Mouse (Mus musculus) macrophage (primary cell): ENCODE measurements around the gene Gm20695. TPM values are rescaled to one million over a fixed set of nuclear protein-coding genes. Genes with fewer than 3 reads are reported as not detected.

Experiments
- H3K27ac ChIP-seq: fragments of 350-480 bp; formaldehyde crosslinking; 2 replicates; pipeline ENCODE4 v1.9.0; 2021
- H3K36me3 ChIP-seq: fragments of 350-480 bp; formaldehyde crosslinking; 2 replicates; pipeline ENCODE4 v1.9.0; 2021; ENCODE audit errors: inconsistent target
- H3K4me3 ChIP-seq: fragments of 350-480 bp; formaldehyde crosslinking; 2 replicates; pipeline ENCODE4 v1.9.0; 2021; ENCODE audit errors: inconsistent target
- H3K79me2 ChIP-seq: fragments of 350-480 bp; formaldehyde crosslinking; 2 replicates; pipeline ENCODE4 v1.9.0; 2021; ENCODE audit errors: inconsistent target
- WGBS: methylation state at CpG from one replicate; pipeline ENCODE4 v1.1.7; 2026; ENCODE audit warnings: inconsistent platforms; ENCODE audit not compliant: missing documents; 5-methylcytosine and 5-hydroxymethylcytosine counted together
- polyA plus RNA-seq: library from polyadenylated mRNA; stranded (reverse); fragments of 250-400 nt; gene quantifications from 3 replicates; pipeline ENCODE4 v1.2.4, GENCODE M21; 2018; ENCODE audit warnings: inconsistent platforms

Gm20695 gene
- polyA plus RNA-seq, 1 experiment from 2014 or later: not detected

DNA sequence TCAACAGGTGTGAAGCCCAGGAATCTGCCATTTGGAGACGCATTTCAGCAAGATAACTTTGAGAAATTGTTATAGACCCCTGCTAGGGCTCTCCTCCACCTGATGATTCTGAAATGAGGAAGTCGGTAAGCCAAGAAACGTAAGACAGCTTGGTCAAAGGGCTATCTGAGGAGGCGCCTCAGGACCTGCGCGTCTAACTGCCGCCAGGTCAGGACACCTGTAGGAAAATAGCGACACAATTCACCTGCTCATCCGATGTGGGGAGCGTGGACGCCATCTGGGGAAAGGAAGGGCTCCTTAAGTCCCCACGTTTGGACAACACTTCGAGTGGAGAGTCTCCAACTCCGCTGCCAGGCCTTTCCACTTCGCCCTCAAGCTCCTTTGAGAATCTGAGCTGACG is 12.6 kb upstream of the Gm20695 start:
- WGBS: 7% methylated on average over 16 of the region's 16 CpGs
- Histone ChIP-seq H3K79me2 (peaks cover 3% of the 10 kb centered on the region; the same call in 1 of the 2 replicates), H3K36me3 (no peaks in the 10 kb centered on the region), H3K27ac (no peak overlapping the region), H3K4me3 (peak overlapping the region; percentile 48)

DNA sequence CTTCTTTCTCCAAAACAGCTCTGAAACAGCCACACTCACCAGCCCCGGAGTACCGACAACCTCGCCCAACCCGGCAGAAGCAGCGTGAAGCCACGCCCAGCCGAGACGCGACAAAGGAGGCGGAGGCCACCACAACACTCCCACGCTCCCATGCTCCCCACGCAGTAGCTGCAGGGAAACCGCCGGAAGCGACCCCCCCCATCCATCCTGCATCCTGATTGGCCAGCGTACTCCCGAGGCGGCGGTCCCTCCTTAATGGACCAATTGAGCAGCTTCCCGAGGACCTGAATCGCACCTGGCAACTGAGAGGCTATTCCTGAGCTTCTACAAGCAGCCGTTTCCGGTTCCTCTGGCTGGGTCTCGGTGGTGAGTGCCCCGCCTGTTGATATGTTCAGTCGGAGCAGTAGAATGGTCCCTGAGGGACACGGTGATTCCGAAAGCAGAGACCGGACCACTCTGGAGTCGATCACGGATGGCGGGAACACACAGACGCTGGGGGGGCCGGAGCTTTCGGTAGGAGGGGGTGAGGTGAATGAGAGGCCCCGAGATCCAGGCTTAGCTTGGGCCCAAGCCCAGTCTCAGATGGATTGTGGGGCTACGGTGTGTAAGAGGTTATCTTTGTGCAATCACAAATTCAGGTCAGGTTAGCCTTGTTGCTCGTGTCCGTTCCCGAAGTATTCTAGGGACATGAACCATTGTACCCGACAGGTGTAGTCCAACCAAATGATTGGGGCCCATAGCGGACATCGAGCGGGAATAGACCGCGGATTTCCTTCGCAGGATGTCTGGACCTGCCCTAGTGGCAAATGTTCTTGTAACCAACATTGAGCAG is 12.0 kb upstream of the Gm20695 start, which contains the start of gene Naa60:
Naa60 (plus strand) TSS at position 160 of the 832 bp plus-strand sequence.
- peak within 1 kb of the TSS; percentile 48 for H3K4me3 ChIP-seq
- H3K79me2 ChIP-seq: peaks cover 6% of the 10 kb centered on the region; the same call in 1 of the 2 replicates
- H3K36me3 ChIP-seq: no peaks in the 10 kb centered on the region
- WGBS: 10% methylated on average over 47 of the region's 47 CpGs
- H3K27ac ChIP-seq: no peak within 1 kb of the TSS

DNA sequence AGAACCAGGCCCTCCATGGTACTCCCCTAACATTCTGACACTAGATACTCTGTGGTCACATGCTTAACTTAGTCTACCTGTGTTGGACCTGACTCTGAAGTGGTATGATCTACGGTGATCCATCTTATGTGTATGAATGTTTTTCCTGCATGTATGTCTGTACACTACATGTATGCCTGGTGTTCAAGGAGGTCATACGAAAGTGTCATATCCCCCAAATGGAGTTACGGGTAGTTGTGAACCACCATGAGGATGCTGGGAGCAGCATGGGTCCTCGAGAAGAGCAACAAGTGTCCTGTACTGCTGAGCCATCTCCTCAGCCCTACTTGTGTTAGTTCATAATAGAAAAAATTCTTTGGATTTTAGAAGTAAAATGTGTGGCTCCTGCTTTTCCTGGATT is 8.1 kb upstream of the Gm20695 start:
- H3K4me3 ChIP-seq: no peak overlapping the region
- no peak overlapping the region for H3K27ac ChIP-seq
- WGBS: 96% methylated on average over 4 of the region's 4 CpGs
- H3K36me3 ChIP-seq: no peaks in the 10 kb centered on the region
- H3K79me2 ChIP-seq: peaks cover 41% of the 10 kb centered on the region; the same call in 1 of the 2 replicates

DNA sequence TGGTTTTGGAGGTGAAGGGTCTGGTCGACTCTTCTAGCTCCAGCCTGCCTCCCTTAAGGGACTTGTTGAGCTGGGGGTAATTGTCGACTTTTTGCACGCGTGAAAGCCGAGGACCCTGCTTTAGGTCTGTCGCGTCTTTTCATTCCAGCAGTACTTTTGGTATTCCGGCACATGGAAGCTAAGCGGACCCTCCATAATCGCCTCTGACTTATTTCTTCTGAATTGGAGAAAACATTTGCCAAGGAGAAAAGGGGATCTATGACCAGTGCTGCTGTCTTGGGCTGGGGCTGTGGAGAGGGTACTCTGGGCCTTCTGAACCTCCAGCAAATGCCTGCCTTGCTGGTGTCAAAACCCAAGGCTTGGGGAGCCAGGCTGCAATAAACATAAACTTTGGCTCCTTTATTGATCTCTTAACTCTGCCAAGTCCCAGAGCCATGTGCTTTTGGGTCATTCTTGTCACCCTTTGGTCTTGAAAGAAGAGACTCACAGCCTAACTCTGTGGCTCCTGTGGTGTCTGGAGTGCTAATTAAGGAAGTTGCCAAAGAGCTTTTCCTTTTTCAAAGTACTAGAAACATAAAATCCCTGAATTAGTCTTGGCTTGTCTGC is 720 bp downstream of the Gm20695 start:
- WGBS: 2% methylated on average over 10 of the region's 10 CpGs
- peak overlapping the region; percentile 73 for H3K27ac ChIP-seq

DNA sequence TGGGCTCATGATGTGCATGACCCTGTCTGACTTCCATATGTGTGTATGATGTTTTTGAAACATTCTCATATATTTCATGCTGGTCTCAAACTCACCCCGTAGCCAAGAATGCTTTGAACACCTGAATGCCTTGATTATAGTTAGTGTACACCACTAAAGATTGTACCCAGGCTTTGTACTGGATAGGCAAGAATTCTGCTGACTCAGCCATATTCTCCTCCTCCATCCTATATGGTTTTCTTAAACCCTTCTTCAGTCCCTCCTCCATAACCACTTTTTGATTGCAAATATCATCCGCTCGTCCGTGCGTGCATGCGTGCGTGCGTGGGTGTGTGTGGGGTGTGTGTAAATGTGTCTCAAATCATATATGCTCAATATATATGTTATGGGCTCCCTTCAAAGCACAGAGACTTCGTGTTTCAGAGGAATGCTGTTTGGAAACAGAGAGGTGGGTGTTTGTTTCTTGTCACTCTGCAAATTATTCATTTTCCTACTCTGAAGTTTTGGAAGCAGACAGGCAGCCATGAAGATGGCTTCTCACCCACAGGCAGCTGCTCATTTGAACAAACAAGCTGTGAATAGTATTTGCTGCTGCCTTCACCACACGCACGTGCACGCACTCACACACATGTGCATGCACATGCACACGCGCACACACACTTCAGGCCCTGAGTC is 7.3 kb downstream of the Gm20695 start:
- no peak overlapping the region for H3K27ac ChIP-seq

More for the DNA sequence above, 720 bp downstream of the Gm20695 start:
- Histone ChIP-seq H3K79me2 (peaks cover 94% of the 10 kb centered on the region), H3K36me3 (no peaks in the 10 kb centered on the region), H3K4me3 (peak overlapping the region; percentile 80)

DNA sequence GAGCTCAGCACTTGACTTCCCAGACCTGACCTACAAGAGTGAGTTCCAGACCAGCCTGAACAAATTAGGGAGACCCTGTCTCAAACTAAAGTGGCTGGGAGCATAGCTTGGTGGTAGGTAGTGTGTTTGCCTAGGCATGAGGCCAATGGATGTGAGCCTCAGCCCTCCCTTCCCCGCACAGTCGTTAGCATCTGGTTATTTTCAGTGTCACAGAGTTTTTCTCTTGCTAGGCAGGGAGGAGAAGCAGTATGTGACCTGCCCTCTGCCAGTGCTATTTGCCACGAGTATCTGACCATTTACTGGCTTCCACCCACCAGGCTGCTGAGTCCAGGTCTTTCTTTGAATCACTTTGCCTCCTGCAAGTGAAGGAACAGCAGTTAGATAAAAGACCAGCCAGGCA is 9.3 kb downstream of the Gm20695 start:
- Histone ChIP-seq H3K36me3 (peaks cover 15% of the 10 kb centered on the region; the same call in 1 of the 2 replicates), H3K27ac (peak overlapping the region; percentile 99), H3K79me2 (peaks cover 79% of the 10 kb centered on the region), H3K4me3 (no peak overlapping the region)
- WGBS: 59% methylated on average over 3 of the region's 3 CpGs

More for the DNA sequence above, 7.3 kb downstream of the Gm20695 start:
- H3K36me3 ChIP-seq: no peaks in the 10 kb centered on the region
- peaks cover 87% of the 10 kb centered on the region for H3K79me2 ChIP-seq
- WGBS: 93% methylated on average over 14 of the region's 14 CpGs
- H3K4me3 ChIP-seq: no peak overlapping the region

DNA sequence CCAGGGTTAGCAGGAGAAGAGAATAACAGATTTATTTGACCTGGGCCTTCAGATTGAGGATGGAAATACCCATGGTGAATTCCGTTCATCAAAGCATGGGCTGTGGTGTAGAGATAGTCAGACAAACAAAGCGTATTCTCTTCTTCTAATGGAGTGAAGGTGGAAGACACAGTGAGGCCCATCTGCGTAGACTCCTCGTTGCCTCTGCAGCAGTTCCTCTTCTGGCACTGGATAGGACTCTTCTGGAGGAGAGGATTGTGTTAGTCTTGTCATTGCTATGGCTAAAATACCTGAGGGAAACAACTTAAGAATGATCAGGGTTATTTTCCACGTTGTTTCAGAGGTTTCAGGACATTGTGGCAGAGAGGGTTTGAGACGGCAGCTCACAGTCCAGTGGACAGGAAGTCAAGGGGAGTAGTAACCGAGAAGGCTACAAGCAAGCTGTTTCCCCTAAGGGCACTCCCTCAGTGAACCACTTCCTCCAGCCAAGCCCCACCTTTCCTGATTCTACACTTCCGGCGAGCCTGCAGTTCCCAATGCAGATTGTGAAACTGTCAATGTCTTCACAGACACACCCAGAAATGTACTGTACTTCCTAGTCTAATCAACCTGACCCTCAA is 10.8 kb downstream of the Gm20695 start:
- H3K36me3 ChIP-seq: peaks cover 31% of the 10 kb centered on the region
- 6% methylated on average over 9 of the region's 9 CpGs for WGBS
- H3K27ac ChIP-seq: peak overlapping the region; percentile 99
- peaks cover 64% of the 10 kb centered on the region for H3K79me2 ChIP-seq
- H3K4me3 ChIP-seq: peak overlapping the region; percentile 33

DNA sequence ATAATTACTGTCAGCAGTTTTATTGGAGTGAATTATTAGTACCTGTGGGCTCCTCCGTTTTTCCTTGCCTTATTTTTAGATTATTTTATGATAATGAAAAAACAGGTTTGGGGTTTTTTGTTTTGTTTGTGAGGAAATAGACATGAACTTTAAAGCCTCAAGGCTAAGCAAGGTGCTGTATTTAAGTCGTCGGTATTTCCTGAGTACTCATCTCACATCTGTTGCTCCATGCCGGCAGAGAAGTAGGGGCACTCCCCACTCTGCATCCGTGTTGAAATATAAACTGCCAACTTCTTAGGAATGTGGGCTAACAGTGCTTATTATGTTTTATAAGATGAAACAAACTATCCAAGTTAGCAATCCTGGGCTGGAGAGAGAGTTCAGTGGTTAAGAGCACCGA is 11.6 kb downstream of the Gm20695 start:
- 41% methylated on average over 6 of the region's 6 CpGs for WGBS
- Histone ChIP-seq H3K36me3 (peaks cover 38% of the 10 kb centered on the region), H3K79me2 (peaks cover 56% of the 10 kb centered on the region), H3K27ac (peak overlapping the region; percentile 99), H3K4me3 (peak overlapping the region; percentile 33; the same call in 1 of the 2 replicates)

DNA sequence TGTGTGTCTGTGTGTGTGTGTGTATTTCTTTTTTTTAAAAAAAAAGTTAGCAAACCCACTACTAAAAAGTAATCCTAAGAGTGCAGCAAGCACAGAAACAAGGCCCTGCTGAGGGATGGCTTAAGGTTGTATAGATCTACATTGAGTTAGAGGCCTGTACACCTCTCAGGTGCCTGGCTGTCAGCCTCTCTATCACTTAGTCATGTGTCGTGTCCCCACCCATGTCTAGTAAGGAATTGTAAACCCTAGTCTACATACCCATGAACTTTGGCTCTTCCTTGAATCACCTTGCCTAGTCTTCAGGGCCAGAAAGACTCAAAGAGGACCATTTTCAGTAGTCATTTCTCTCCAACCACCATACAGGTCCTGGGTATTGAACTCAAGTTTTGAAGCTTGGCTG is 12.1 kb downstream of the Gm20695 start:
- 78% methylated on average over 1 of the region's 1 CpGs for WGBS
- peaks cover 43% of the 10 kb centered on the region for H3K36me3 ChIP-seq
- H3K4me3 ChIP-seq: no peak overlapping the region
- H3K79me2 ChIP-seq: peaks cover 51% of the 10 kb centered on the region
- H3K27ac ChIP-seq: no peak overlapping the region; the same call in 1 of the 2 replicates

DNA sequence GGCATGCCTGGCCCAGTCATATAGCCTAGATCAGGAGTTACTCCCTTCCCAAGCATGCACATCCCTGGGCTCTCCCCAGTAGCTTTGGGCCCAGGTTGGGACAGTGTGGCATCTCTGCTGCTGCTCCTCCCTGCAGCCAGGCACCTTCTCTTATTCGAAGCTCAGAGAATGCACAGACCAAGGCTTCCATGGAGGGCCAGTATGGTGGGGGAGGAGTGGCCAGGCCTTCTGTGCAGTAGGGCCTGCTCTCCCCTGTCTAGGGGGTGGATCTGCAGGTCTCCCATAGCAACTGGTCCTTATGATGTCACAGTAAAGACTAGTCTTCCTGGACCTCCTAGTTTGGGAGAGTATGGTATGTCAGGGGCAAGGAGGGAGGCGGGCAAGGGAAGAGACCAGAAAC is 23.0 kb downstream of the Gm20695 start:
- no peak overlapping the region for H3K4me3 ChIP-seq
- H3K79me2 ChIP-seq: no peaks in the 10 kb centered on the region
- WGBS: 80% methylated on average over 2 of the region's 2 CpGs
- peaks cover 19% of the 10 kb centered on the region for H3K36me3 ChIP-seq
- no peak overlapping the region for H3K27ac ChIP-seq

DNA sequence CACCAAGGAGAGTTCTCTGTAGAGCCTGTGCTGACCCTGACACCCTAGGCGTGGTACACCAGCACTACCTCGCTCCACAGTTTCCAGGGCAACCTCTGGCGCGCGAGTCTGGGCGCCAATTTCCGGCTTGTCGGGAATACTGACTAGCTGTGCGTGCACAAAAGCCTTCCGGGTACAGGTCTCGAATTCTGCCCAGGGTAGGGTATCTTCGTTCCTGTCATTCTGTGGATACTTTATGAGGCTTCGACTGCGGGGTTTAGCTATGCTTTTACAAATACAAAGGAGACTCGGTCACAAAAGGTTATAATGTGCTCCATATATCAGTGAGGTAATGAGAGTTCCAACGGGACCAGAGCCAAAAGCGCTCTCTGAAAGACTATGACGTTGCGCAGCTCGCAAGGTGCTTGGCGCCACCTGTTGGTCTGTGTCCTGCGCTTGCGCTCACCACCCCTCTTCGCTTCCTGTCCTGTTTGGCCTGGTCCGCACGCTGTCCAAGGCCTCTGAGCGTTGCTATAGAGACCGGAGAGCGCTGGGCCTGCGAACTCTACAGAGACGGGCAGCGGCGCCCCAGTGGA is 24.2 kb downstream of the Gm20695 start, which contains the start of the genes 1700037C18Rik and Cluap1:
1700037C18Rik (minus strand) TSS at position 153 of the 575 bp plus-strand sequence.
Cluap1 (plus strand) TSS at position 265 of the 575 bp plus-strand sequence.
- Histone ChIP-seq H3K79me2 (no peaks in the 10 kb centered on the region), H3K4me3 (peak within 1 kb of the TSS; percentile 69), H3K27ac (peak within 1 kb of the TSS; percentile 64), H3K36me3 (peaks cover 9% of the 10 kb centered on the region)
- under 1% methylated on average over 33 of the region's 33 CpGs for WGBS

DNA sequence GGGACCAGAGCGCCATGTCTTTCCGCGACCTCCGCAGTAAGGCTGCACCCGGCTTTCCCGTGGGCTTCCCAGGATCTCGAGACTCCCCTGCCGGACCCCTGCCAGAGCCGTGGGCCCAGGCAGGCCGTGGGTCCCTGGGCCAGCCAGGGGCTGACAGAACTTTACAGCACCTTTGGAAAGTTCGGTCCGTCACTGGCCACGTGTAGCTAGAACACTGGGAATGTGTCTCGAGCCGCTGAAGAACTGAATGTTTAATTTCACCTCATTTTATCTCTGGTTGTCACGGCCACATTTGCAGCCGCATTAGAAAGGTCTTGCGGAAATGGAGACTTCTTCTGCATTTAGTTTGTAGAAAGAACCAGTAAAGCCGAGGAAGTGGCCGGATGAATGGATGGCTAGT is 24.7 kb downstream of the Gm20695 start:
- 0 out of 2 replicates have a peak overlapping the region, but pooled peaks have one; percentile 64 for H3K27ac ChIP-seq
- H3K79me2 ChIP-seq: no peaks in the 10 kb centered on the region
- peaks cover 8% of the 10 kb centered on the region; the same call in 1 of the 2 replicates for H3K36me3 ChIP-seq
- WGBS: under 1% methylated on average over 20 of the region's 20 CpGs
- H3K4me3 ChIP-seq: peak overlapping the region; percentile 69

DNA sequence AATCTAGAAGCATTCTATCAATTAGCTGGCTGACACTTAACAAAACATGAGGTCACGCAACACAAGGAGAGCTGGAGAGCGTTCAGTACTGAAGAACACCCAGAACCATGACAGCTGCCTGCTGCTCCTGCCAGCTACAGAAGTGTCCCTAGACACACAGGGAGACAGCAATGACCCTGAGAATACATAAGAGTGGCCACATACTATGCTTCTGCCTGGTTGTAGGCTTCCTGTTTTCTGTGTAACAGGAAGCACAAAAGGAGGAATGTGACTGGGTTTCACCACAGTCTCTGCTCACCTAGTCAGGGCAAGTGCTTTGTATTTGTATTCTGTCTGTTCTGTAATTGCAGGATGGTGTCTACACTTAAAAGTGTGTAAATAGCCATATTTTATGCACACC is 36.3 kb downstream of the Gm20695 start:
- Histone ChIP-seq H3K27ac (no peak overlapping the region), H3K79me2 (no peaks in the 10 kb centered on the region), H3K4me3 (no peak overlapping the region), H3K36me3 (peaks cover 18% of the 10 kb centered on the region)
- 94% methylated on average over 2 of the region's 2 CpGs for WGBS

DNA sequence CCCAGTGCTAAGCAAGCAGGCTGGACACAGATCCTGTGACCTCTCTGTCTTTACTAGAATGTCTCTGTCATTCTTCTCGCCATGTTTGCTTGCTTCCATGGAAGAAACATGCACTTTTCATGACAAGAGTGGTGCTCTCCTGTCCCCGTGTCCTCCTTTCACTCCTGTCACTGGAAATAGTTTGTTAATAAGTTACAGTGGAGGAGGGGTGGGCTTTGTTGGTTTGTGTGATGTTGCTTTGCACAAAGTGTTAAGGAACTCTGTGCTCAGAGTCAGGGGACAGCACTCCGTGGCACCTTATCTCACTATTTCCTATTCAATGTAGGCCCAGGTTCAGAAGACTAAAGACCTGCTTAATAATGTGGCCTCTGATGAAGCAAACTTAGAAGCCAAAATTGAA is 39.1 kb downstream of the Gm20695 start:
- Histone ChIP-seq H3K79me2 (no peaks in the 10 kb centered on the region), H3K36me3 (peaks cover 18% of the 10 kb centered on the region), H3K4me3 (no peak overlapping the region), H3K27ac (no peak overlapping the region)
- whole genome bisulfite sequencing: 96% methylated on average over 3 of the region's 3 CpGs
